Mouse (Mus musculus) heart, adult 9 months (tissue): Measurements from ENCODE around the gene Gm15080.
"Not testable (repeated sequence)": the region's sequence is repeated elsewhere in the genome, so short reads cannot be mapped to it uniquely, and the experiment has no call there.

ENCODE experiments used
- DNase-seq, 2 experiments: peaks; one replicate each; pipeline ENCODE4 v3.0.0; 2022; ENCODE audit warnings: low spot score in 2 of 2

Gene Gm15080

GRCm38 (mm10) chrX:147992693-147993092 is at the start of gene Gm15080:
Gene Gm15080, plus strand, starts transcription at chrX:147992993.
- DNase-seq, result not testable (repeated sequence)
